Mouse (Mus musculus): ENCODE results near the gene Antxr2. TPM values are rescaled to one million over a fixed set of nuclear protein-coding genes. Genes with fewer than 3 reads are reported as not detected.

The Antxr2 gene
- polyA plus RNA-seq, 1 experiment from 2014 or later: 7.0 TPM

DNA sequence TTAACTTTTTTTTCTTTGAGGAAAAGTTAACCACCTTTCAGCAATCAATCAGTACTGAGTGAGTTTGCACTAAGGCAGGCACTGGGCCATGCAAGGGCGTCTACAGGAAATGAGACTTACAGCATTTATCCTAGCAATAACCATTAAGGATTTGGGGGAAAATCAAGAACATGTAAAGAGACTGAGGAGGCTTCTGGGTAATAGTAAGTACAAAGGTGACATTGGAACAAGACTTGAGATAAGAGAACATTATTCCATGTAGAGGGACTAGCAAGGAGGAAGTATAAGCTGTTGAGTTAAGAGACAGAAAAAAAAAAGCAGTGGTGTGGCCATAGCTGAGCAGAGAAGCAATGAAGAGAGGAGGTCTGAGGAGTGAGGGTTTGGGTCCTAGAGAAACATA, 57.5 kb downstream of the Antxr2 start:
- DNase-seq (ENCODE audit: low spot score): no peak
- no peaks in the 10 kb centered on the region for H3K9me3 ChIP-seq (ENCODE audit: control insufficient read depth, low read length)
- ATAC-seq (replicated peaks; ENCODE audit: low FRiP score): no peak
- no peak overlapping the region for H3K27ac ChIP-seq (ENCODE audit: low read depth, low read length)
- H3K9ac ChIP-seq (ENCODE audit: low read depth, low read length): no peak overlapping the region
- H3K27me3 ChIP-seq (replicated peaks; ENCODE audit: control insufficient read depth, insufficient read depth, low read length): no peaks in the 10 kb centered on the region
- H3K4me2 ChIP-seq: no peak overlapping the region
- H3K4me1 ChIP-seq (replicated peaks; ENCODE audit: control insufficient read depth, insufficient read depth, low read length): no peaks in the 10 kb centered on the region
- 79% methylated on average over 1 of the region's 1 CpGs for WGBS
- no peaks in the 10 kb centered on the region for H3K36me3 ChIP-seq (ENCODE audit: control insufficient read depth, insufficient read depth, low read length)
- H3K4me3 ChIP-seq (ENCODE audit: low read depth, low read length): no peak overlapping the region

DNA sequence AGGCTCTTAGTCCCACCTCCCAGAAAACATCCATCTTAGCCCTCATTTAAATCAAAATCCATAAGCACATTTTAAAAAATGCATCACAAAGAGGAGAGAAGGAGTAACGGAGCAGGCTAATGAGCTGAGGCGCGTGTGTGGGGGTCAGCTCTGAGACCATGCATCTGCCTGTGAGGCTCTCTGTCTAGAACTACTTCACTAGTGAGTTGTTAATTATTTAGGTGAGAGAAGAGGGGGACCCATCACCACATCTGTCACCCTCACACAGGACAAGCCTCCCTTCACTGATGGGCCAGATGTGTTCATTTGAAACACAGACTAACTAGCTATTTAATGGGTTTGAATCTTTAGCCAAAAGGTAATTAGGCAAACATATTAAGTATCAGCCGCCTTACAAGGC, 58.8 kb downstream of the Antxr2 start:
- H3K27me3 ChIP-seq (replicated peaks; ENCODE audit: control insufficient read depth, insufficient read depth, low read length): no peaks in the 10 kb centered on the region
- H3K4me2 ChIP-seq: no peak overlapping the region
- no peak overlapping the region for H3K27ac ChIP-seq (ENCODE audit: low read depth, low read length)
- no peaks in the 10 kb centered on the region for H3K9me3 ChIP-seq (ENCODE audit: control insufficient read depth, low read length)
- no peaks in the 10 kb centered on the region for H3K4me1 ChIP-seq (replicated peaks; ENCODE audit: control insufficient read depth, insufficient read depth, low read length)
- no peak overlapping the region for H3K4me3 ChIP-seq (ENCODE audit: low read depth, low read length)
- no peak overlapping the region for H3K9ac ChIP-seq (ENCODE audit: low read depth, low read length)
- WGBS: 88% methylated on average over 4 of the region's 4 CpGs
- ATAC-seq (replicated peaks; ENCODE audit: low FRiP score) (no peak), DNase-seq (ENCODE audit: low spot score) (no peak)
- no peaks in the 10 kb centered on the region for H3K36me3 ChIP-seq (ENCODE audit: control insufficient read depth, insufficient read depth, low read length)

DNA sequence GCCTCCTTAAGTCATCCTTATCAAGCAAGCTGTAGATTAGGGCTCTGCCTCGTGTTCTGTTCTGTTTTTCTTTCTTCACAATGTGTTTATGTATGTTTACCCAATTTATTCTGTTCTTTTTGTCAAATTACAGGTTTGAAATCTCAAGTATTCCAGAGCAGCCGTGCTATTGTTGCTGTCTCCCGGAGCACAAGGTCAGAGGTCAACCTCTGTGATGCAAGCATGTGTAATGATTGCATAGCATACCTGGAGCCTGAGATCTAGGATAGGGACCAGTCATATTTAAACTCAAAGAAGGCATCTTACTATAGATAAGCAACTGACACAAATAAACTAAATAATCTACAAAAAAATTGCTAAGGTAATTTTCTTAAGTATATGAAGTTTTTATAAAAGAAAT, 59.6 kb downstream of the Antxr2 start:
- no peaks in the 10 kb centered on the region for H3K9me3 ChIP-seq (ENCODE audit: control insufficient read depth, low read length)
- no peak for ATAC-seq (replicated peaks; ENCODE audit: low FRiP score)
- no peak overlapping the region for H3K4me2 ChIP-seq
- DNase-seq (ENCODE audit: low spot score): no peak
- no peaks in the 10 kb centered on the region for H3K4me1 ChIP-seq (replicated peaks; ENCODE audit: control insufficient read depth, insufficient read depth, low read length)
- H3K27me3 ChIP-seq (replicated peaks; ENCODE audit: control insufficient read depth, insufficient read depth, low read length): no peaks in the 10 kb centered on the region
- no peaks in the 10 kb centered on the region for H3K36me3 ChIP-seq (ENCODE audit: control insufficient read depth, insufficient read depth, low read length)
- no peak overlapping the region for H3K4me3 ChIP-seq (ENCODE audit: low read depth, low read length)
- no peak overlapping the region for H3K27ac ChIP-seq (ENCODE audit: low read depth, low read length)
- 56% methylated on average over 3 of the region's 3 CpGs for WGBS
- H3K9ac ChIP-seq (ENCODE audit: low read depth, low read length): no peak overlapping the region

DNA sequence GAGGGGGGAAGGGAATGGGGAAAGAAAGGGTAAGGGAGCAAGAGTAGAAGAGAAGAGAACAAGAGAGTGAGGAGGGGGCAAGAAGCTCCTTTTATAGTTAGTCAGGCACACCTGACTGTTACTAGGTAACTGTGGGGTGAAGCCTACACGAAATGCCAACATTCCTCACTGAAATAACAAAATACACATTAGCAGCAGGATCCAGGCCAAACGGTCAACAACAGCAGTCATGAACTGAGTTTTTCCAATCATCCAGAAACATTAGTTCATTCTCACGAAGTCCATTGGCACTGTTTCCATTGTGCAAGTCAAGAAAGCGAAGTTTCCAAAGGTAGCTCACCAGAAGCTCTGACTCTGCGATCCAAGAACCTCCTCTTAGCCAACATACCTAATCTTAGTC, 63.8 kb downstream of the Antxr2 start:
- ATAC-seq (replicated peaks; ENCODE audit: low FRiP score) (no peak), DNase-seq (ENCODE audit: low spot score) (no peak)
- no peaks in the 10 kb centered on the region for H3K4me1 ChIP-seq (replicated peaks; ENCODE audit: control insufficient read depth, insufficient read depth, low read length)
- H3K4me3 ChIP-seq (ENCODE audit: low read depth, low read length): no peak overlapping the region
- H3K9ac ChIP-seq (ENCODE audit: low read depth, low read length): no peak overlapping the region
- H3K27me3 ChIP-seq (replicated peaks; ENCODE audit: control insufficient read depth, insufficient read depth, low read length): no peaks in the 10 kb centered on the region
- no peaks in the 10 kb centered on the region for H3K36me3 ChIP-seq (ENCODE audit: control insufficient read depth, insufficient read depth, low read length)
- WGBS: 78% methylated on average over 5 of the region's 5 CpGs
- no peaks in the 10 kb centered on the region for H3K9me3 ChIP-seq (ENCODE audit: control insufficient read depth, low read length)
- H3K4me2 ChIP-seq: no peak overlapping the region
- no peak overlapping the region for H3K27ac ChIP-seq (ENCODE audit: low read depth, low read length)

DNA sequence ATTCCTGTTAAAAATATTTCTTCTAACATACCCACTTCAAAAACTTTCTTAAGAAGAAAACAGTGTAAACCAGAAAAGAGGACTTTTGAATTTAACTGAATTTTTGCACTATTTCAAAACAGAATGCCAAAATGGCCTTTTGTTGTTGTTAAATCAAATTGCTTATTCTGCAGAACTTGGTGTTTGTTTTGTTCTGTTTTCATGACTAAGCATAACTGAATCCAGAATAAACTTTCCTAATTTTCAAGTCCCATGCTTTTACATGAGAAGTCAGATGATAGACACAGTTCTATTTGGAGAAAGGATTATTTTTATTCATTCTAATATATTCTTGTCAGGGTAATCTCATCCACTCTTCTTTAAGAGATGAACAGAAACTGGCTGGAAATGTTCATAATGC, 64.7 kb downstream of the Antxr2 start:
- ATAC-seq (replicated peaks; ENCODE audit: low FRiP score): no peak
- no peak overlapping the region for H3K9ac ChIP-seq (ENCODE audit: low read depth, low read length)
- H3K36me3 ChIP-seq (ENCODE audit: control insufficient read depth, insufficient read depth, low read length): no peaks in the 10 kb centered on the region
- no peak overlapping the region for H3K4me3 ChIP-seq (ENCODE audit: low read depth, low read length)
- DNase-seq (ENCODE audit: low spot score): no peak
- H3K27ac ChIP-seq (ENCODE audit: low read depth, low read length): no peak overlapping the region
- no peaks in the 10 kb centered on the region for H3K27me3 ChIP-seq (replicated peaks; ENCODE audit: control insufficient read depth, insufficient read depth, low read length)
- no peaks in the 10 kb centered on the region for H3K4me1 ChIP-seq (replicated peaks; ENCODE audit: control insufficient read depth, insufficient read depth, low read length)
- no peaks in the 10 kb centered on the region for H3K9me3 ChIP-seq (ENCODE audit: control insufficient read depth, low read length)
- no peak overlapping the region for H3K4me2 ChIP-seq

DNA sequence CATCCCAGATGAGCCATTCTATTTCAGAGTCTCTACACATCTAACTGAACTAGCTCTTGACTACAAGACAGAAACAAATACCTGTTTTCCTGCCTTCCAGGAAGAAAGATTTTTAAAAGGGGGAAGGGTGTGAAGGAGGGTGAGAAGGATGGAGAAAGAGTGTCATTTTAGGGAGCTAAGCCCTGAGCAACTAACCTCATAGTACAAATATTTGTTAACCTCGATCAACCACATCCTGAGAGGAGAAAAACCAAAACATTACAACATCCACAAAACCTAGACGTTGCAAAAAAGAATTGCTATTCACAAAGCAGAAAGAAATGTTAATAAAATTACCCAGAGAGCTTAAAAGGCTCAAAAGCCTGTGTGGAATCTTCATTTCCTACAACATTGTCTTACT, 66.4 kb downstream of the Antxr2 start:
- ATAC-seq (replicated peaks; ENCODE audit: low FRiP score) (no peak), DNase-seq (ENCODE audit: low spot score) (no peak)
- Histone ChIP-seq H3K4me3 (ENCODE audit: low read depth, low read length) (no peak overlapping the region), H3K9ac (ENCODE audit: low read depth, low read length) (no peak overlapping the region), H3K27me3 (replicated peaks; ENCODE audit: control insufficient read depth, insufficient read depth, low read length) (no peaks in the 10 kb centered on the region), H3K4me1 (replicated peaks; ENCODE audit: control insufficient read depth, insufficient read depth, low read length) (no peaks in the 10 kb centered on the region), H3K36me3 (ENCODE audit: control insufficient read depth, insufficient read depth, low read length) (no peaks in the 10 kb centered on the region), H3K9me3 (ENCODE audit: control insufficient read depth, low read length) (no peaks in the 10 kb centered on the region), H3K4me2 (no peak overlapping the region), H3K27ac (ENCODE audit: low read depth, low read length) (no peak overlapping the region)
- 56% methylated on average over 2 of the region's 2 CpGs for WGBS

DNA sequence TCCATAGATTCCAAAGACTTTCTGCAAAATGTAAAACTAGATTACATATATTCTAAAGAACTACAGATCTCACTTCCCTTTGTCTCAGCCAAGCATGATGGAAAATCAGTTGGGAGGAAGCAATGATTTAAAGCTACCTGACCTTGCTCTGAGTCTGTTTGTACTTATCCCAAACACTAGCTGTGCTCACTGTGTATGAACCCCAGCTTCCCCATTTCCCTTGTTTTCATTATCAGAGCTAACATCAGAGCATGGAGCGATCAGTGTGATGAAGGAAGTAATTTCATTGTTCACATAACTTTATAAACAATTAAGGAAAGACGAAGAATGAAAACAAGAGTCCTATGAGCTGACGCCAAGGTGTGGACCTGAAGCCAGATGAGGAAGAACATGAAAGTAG, 68.3 kb downstream of the Antxr2 start:
- H3K4me3 ChIP-seq (ENCODE audit: low read depth, low read length): no peak overlapping the region
- DNase-seq (ENCODE audit: low spot score) (no peak), ATAC-seq (replicated peaks; ENCODE audit: low FRiP score) (no peak)
- 89% methylated on average over 3 of the region's 3 CpGs for WGBS
- H3K4me2 ChIP-seq: no peak overlapping the region
- H3K27me3 ChIP-seq (replicated peaks; ENCODE audit: control insufficient read depth, insufficient read depth, low read length): no peaks in the 10 kb centered on the region
- no peaks in the 10 kb centered on the region for H3K36me3 ChIP-seq (ENCODE audit: control insufficient read depth, insufficient read depth, low read length)
- H3K9ac ChIP-seq (ENCODE audit: low read depth, low read length): no peak overlapping the region
- H3K27ac ChIP-seq (ENCODE audit: low read depth, low read length): no peak overlapping the region
- H3K9me3 ChIP-seq (ENCODE audit: control insufficient read depth, low read length): no peaks in the 10 kb centered on the region
- no peaks in the 10 kb centered on the region for H3K4me1 ChIP-seq (replicated peaks; ENCODE audit: control insufficient read depth, insufficient read depth, low read length)

DNA sequence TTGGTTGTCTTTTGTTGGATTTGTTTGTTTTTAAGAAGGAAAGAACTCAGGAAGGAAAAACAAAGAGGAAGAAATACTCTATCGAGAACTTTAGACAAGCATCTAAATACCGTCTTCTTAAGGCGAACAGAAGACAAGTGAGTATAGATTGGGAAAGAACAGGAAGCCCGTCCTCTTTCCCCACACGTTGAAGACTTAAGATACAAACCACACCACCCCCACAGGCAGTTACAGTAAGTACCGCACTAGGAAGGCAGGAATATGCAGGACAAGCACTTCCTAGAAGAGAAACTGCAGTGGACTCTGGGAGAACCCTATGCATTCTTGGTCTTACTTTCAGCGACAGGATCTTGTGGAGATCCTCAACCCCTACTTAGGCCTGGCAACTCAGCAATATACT, 69.1 kb downstream of the Antxr2 start:
- Histone ChIP-seq H3K36me3 (ENCODE audit: control insufficient read depth, insufficient read depth, low read length) (no peaks in the 10 kb centered on the region), H3K4me2 (no peak overlapping the region), H3K9ac (ENCODE audit: low read depth, low read length) (no peak overlapping the region), H3K27me3 (replicated peaks; ENCODE audit: control insufficient read depth, insufficient read depth, low read length) (no peaks in the 10 kb centered on the region), H3K9me3 (ENCODE audit: control insufficient read depth, low read length) (no peaks in the 10 kb centered on the region), H3K27ac (ENCODE audit: low read depth, low read length) (no peak overlapping the region), H3K4me1 (replicated peaks; ENCODE audit: control insufficient read depth, insufficient read depth, low read length) (no peaks in the 10 kb centered on the region), H3K4me3 (ENCODE audit: low read depth, low read length) (no peak overlapping the region)
- no peak for ATAC-seq (replicated peaks; ENCODE audit: low FRiP score)
- 55% methylated on average over 7 of the region's 7 CpGs for WGBS
- no peak for DNase-seq (ENCODE audit: low spot score)

DNA sequence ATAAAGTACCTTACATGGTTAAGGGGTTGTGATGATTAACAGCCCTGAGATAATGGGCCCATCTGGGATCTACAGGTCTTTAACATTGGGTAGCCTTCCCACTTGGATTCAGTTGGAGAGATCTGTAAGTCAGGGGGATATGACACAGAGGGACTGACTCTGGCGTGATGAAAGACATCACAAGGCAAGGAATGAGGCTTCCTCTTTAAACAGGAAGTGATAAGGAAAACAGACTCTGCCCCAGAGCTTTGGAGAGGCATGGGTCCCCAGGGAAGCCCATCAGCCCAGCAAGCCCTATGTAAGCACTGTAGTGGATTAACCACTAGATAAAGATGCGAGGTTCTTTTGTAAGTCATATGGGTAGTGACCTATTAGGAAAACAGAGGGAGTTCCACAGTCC, 71.2 kb downstream of the Antxr2 start:
- Histone ChIP-seq H3K4me1 (replicated peaks; ENCODE audit: control insufficient read depth, insufficient read depth, low read length) (no peaks in the 10 kb centered on the region), H3K4me3 (ENCODE audit: low read depth, low read length) (no peak overlapping the region), H3K9me3 (ENCODE audit: control insufficient read depth, low read length) (no peaks in the 10 kb centered on the region), H3K36me3 (ENCODE audit: control insufficient read depth, insufficient read depth, low read length) (no peaks in the 10 kb centered on the region), H3K27me3 (replicated peaks; ENCODE audit: control insufficient read depth, insufficient read depth, low read length) (no peaks in the 10 kb centered on the region), H3K4me2 (no peak overlapping the region), H3K9ac (ENCODE audit: low read depth, low read length) (no peak overlapping the region), H3K27ac (ENCODE audit: low read depth, low read length) (no peak overlapping the region)
- DNase-seq (ENCODE audit: low spot score) (no peak), ATAC-seq (replicated peaks; ENCODE audit: low FRiP score) (no peak)
- WGBS: 20% methylated on average over 2 of the region's 2 CpGs
